Mouse (Mus musculus) hindbrain, embryonic 12.5 days (tissue): ENCODE measurements around the gene Cdc6. TPM values are rescaled to one million over a fixed set of nuclear protein-coding genes. Genes with fewer than 3 reads are reported as not detected.
A peak's percentile ranks its signal among the peaks of the same experiment; 100 is the strongest.

Source experiments
- ATAC-seq: fragments of 200-750 bp; cut with Nextera tagmentation; 2 replicates; pipeline ENCODE4 v1.8.0; 2017; ENCODE audit warnings: moderate TSS enrichment; ENCODE audit not compliant: low FRiP score
- H3K27ac ChIP-seq: fragments of 300-500 bp; sonication (generic); 2 replicates; pipeline ENCODE4 v1.5.1; 2016; ENCODE audit warnings: mild to moderate bottlenecking
- H3K27me3 ChIP-seq: fragments of 300-500 bp; sonication (generic); 2 replicates; pipeline ENCODE4 v1.6.1; 2016; ENCODE audit warnings: mild to moderate bottlenecking
- H3K36me3 ChIP-seq: fragments of 300-500 bp; sonication (generic); 2 replicates; pipeline ENCODE4 v1.6.1; 2016; ENCODE audit warnings: mild to moderate bottlenecking
- H3K4me1 ChIP-seq: fragments of 300-500 bp; sonication (generic); 2 replicates; pipeline ENCODE4 v1.6.1; 2016
- H3K4me2 ChIP-seq: fragments of 300-500 bp; sonication (generic); replicated peaks from 2 replicates; pipeline ENCODE4 v1.6.1; 2016; ENCODE audit warnings: mild to moderate bottlenecking
- H3K4me3 ChIP-seq: fragments of 300-500 bp; sonication (generic); 2 replicates; pipeline ENCODE4 v1.5.1; 2016; ENCODE audit warnings: mild to moderate bottlenecking
- H3K9ac ChIP-seq: fragments of 300-500 bp; sonication (generic); 2 replicates; pipeline ENCODE4 v1.6.1; 2016; ENCODE audit warnings: mild to moderate bottlenecking, moderate library complexity
- H3K9me3 ChIP-seq: fragments of 300-500 bp; sonication (generic); replicated peaks from 2 replicates; pipeline ENCODE4 v1.6.1; 2016; ENCODE audit warnings: mild to moderate bottlenecking
- WGBS: fragments of 180-500 bp; shearing (Covaris S2); methylation state at CpG from one replicate; pipeline ENCODE4 v1.1.7; 2016; 5-methylcytosine and 5-hydroxymethylcytosine counted together
- polyA plus RNA-seq: library from polyadenylated mRNA; unstranded; fragments of >200 nt; fragmentation: Nextera tagmentation; extraction: Ambion mirVana; gene quantifications from 2 replicates; pipeline ENCODE4 v1.2.1, GENCODE M21; 2016

Gene Cdc6
- 19.0 and 20.2 TPM in 2 replicates for polyA plus RNA-seq

DNA sequence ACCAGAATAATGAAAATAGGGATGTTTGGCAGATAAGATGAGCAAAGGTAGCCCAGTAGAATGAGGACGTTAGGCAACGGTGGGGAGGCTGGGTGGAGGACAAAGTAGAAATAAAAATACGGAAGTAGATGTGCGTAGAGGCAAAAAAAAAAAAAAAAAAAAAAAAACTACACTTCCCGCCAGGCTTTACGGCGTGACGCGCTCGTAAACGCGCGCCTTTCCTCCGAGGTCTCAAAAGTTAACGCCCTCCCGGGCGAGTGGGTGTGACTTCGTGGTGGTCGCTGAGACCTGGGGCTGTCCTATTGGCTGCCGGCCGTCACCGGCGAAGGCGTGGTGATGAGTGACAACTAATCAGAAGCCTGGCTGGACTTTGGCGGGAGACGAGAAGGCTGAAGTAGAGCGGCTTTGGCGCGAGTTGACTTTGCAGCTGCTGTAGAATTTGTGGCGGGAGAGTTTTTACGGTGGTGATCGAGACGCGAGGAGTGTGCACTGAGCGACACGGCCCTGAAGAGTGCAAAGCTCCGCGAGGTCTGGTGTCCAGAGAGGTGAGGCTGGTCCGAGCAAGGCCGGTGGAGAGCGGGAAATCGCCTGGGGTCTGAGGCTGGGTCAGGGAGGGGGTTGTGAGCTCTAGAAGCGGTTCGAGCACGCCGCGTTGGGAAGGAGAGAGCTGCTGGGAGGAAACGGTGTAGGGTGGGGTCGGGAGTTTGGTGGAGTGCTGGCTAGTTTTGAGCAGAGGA, at the start of gene Cdc6:
Gene Cdc6, plus strand, starts transcription at position 365 of the 737 bp plus-strand sequence.
- no peaks in the 10 kb centered on the region for H3K9me3 ChIP-seq
- H3K27ac ChIP-seq = no peak within 1 kb of the TSS
- peaks cover 11% of the 10 kb centered on the region for H3K36me3 ChIP-seq
- ATAC-seq = peak; percentile 95
- peak within 1 kb of the TSS; percentile 97 for H3K4me2 ChIP-seq
- H3K9ac ChIP-seq = peak within 1 kb of the TSS; percentile 53
- no peaks in the 10 kb centered on the region for H3K27me3 ChIP-seq
- WGBS = under 1% methylated on average over 49 of the region's 49 CpGs
- H3K4me3 ChIP-seq = peak within 1 kb of the TSS; percentile 53
- peaks cover 28% of the 10 kb centered on the region for H3K4me1 ChIP-seq

GRCm38 (mm10) chr11:98858759-98859731, 48.6 kb upstream of the Cdc6 start:
- Histone ChIP-seq H3K36me3 (no peaks in the 10 kb centered on the region), H3K4me1 (peaks cover 5% of the 10 kb centered on the region; the same call in 1 of the 2 replicates), H3K27ac (no peak overlapping the region), H3K4me3 (no peak overlapping the region), H3K4me2 (no peak overlapping the region), H3K27me3 (no peaks in the 10 kb centered on the region), H3K9me3 (no peaks in the 10 kb centered on the region), H3K9ac (no peak overlapping the region)
- 41% methylated on average over 14 of the region's 14 CpGs for WGBS
- 0 out of 2 replicates have a peak, but pooled peaks have one; percentile 44 for ATAC-seq

GRCm38 (mm10) chr11:98863028-98863750, 44.4 kb upstream of the Cdc6 start, which contains the start of gene Wipf2:
Gene Wipf2 (plus strand): TSS chr11:98863638.
- Histone ChIP-seq H3K9me3 (no peaks in the 10 kb centered on the region), H3K4me1 (peaks cover 13% of the 10 kb centered on the region), H3K9ac (peak within 1 kb of the TSS; percentile 78), H3K27me3 (no peaks in the 10 kb centered on the region), H3K36me3 (peaks cover 16% of the 10 kb centered on the region), H3K4me3 (peak within 1 kb of the TSS; percentile 64), H3K27ac (peak within 1 kb of the TSS; percentile 96), H3K4me2 (peak within 1 kb of the TSS; percentile 58)
- peak; percentile 87 for ATAC-seq
- 8% methylated on average over 39 of the region's 41 CpGs for WGBS

DNA sequence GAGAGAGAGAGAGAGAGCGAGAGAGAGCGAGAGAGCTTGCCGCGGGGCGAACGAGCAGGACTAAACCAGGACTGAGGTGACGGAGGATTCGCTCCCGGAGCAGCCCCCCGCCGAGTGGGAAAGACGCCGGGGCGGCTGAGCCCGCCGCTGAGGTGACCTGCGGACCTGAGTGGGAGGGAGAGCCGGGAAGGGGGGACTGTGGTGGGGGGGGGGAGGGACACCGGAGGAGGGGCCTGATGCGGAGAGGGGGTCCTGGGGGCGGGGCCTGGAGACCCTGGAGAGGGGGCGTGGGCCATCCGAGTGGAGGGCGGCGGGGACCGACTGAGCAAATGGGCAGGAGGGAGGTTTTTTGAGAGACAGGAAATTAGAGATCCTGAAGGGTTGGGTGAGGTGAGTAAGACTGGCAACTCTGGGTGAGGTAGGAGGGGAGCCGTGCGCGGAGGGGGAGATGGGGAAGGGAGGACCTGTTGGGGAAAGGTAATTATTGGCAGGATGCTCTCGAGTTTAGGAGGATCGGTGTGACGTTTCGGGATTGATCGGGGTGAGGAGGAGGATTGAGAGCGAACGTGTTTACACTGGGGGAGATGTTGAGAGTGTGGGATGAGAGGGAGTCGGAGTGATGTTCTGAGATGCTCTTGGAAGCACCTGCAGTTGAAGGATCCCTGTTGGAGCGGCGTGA, 43.7 kb upstream of the Cdc6 start:
- H3K4me3 ChIP-seq = peak overlapping the region; percentile 64
- WGBS = under 1% methylated on average over 33 of the region's 39 CpGs
- H3K9me3 ChIP-seq = no peaks in the 10 kb centered on the region
- H3K27ac ChIP-seq = peak overlapping the region; percentile 96
- peaks cover 14% of the 10 kb centered on the region for H3K4me1 ChIP-seq
- H3K4me2 ChIP-seq = peak overlapping the region; percentile 58
- peak; percentile 71 for ATAC-seq
- H3K27me3 ChIP-seq = no peaks in the 10 kb centered on the region
- peaks cover 20% of the 10 kb centered on the region for H3K36me3 ChIP-seq
- peak overlapping the region; percentile 78 for H3K9ac ChIP-seq

- peaks cover 20% of the 10 kb centered on the region for H3K4me1 ChIP-seq
- H3K9me3 ChIP-seq = no peaks in the 10 kb centered on the region
- no peaks in the 10 kb centered on the region for H3K27me3 ChIP-seq
- H3K36me3 ChIP-seq = peaks cover 34% of the 10 kb centered on the region
- H3K9ac ChIP-seq = no peak overlapping the region
- H3K4me2 ChIP-seq = no peak overlapping the region
- H3K4me3 ChIP-seq = no peak overlapping the region
- peak overlapping the region; percentile 23; the same call in 1 of the 2 replicates for H3K27ac ChIP-seq
- 43% methylated on average over 12 of the region's 12 CpGs for WGBS
- no peak for ATAC-seq
These were observed 40.3 kb upstream of the Cdc6 start for GRCm38 (mm10) chr11:98867293-98867692.

GRCm38 (mm10) chr11:98869906-98870305, 37.7 kb upstream of the Cdc6 start:
- Histone ChIP-seq H3K27ac (no peak overlapping the region), H3K36me3 (peaks cover 44% of the 10 kb centered on the region), H3K4me3 (no peak overlapping the region), H3K27me3 (no peaks in the 10 kb centered on the region), H3K4me2 (no peak overlapping the region), H3K9ac (no peak overlapping the region), H3K9me3 (no peaks in the 10 kb centered on the region), H3K4me1 (peaks cover 11% of the 10 kb centered on the region; the same call in 1 of the 2 replicates)
- 95% methylated on average over 8 of the region's 8 CpGs for WGBS
- ATAC-seq = no peak

GRCm38 (mm10) chr11:98870791-98871190, 36.8 kb upstream of the Cdc6 start:
- H3K9me3 ChIP-seq = no peaks in the 10 kb centered on the region
- no peaks in the 10 kb centered on the region for H3K27me3 ChIP-seq
- H3K4me2 ChIP-seq = no peak overlapping the region
- peaks cover 44% of the 10 kb centered on the region for H3K36me3 ChIP-seq
- WGBS = 76% methylated on average over 5 of the region's 5 CpGs
- ATAC-seq = no peak
- H3K27ac ChIP-seq = no peak overlapping the region; the same call in 1 of the 2 replicates
- no peak overlapping the region for H3K9ac ChIP-seq
- peaks cover 11% of the 10 kb centered on the region; the same call in 1 of the 2 replicates for H3K4me1 ChIP-seq
- H3K4me3 ChIP-seq = no peak overlapping the region

DNA sequence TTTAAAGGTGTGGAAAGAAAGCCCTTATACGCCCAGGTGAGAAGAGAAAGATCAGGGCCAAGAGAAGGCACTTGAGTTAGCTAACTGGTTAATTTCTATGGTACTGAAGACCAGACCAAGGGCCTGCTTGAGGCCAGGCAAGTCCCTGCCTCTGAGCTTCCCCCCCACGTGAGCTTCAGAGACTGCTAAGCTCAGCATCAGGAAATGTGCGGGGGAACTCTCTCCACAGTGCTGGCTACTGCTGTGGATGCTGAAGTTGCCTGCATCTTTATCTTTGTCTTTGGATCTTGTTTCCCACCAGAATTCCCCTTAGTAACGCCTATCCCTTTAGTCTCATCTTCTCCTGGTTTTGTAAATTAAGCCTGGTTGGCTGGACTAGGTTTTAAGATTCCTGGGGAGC, 36.2 kb upstream of the Cdc6 start:
- H3K27ac ChIP-seq = peak overlapping the region; percentile 40; the same call in 1 of the 2 replicates

DNA sequence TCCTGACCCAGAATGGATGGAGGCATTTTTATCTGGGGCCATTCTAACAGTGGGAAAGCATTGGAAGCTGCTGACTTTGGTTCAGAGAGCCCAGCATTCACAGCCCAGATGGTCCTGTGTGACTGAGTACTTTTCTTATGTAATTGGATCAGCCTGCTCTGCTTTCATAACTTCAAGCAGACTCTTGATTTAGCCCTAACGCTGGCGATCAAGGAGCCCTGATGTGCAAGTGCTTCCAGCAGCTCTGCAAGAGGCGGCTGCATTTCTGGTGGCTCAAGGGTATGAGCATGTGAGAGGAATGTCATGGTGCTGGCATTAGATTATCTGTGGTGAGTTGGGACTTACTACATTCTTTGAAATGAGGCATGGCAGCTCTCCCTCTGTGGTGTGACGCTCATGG, 35.6 kb upstream of the Cdc6 start:
- peaks cover 37% of the 10 kb centered on the region for H3K36me3 ChIP-seq
- H3K4me2 ChIP-seq = no peak overlapping the region
- no peaks in the 10 kb centered on the region for H3K9me3 ChIP-seq
- H3K9ac ChIP-seq = no peak overlapping the region
- no peak overlapping the region for H3K4me3 ChIP-seq
- H3K27me3 ChIP-seq = no peaks in the 10 kb centered on the region
- peak overlapping the region; percentile 1; the same call in 1 of the 2 replicates for H3K27ac ChIP-seq
- H3K4me1 ChIP-seq = peaks cover 11% of the 10 kb centered on the region; the same call in 1 of the 2 replicates
- WGBS = 78% methylated on average over 4 of the region's 4 CpGs
- ATAC-seq = no peak

More for the DNA sequence above, 36.2 kb upstream of the Cdc6 start:
- Histone ChIP-seq H3K4me2 (no peak overlapping the region), H3K9me3 (no peaks in the 10 kb centered on the region), H3K4me3 (no peak overlapping the region), H3K27me3 (no peaks in the 10 kb centered on the region), H3K4me1 (peaks cover 11% of the 10 kb centered on the region; the same call in 1 of the 2 replicates), H3K36me3 (peaks cover 40% of the 10 kb centered on the region), H3K9ac (no peak overlapping the region)
- WGBS = 65% methylated on average over 4 of the region's 4 CpGs
- no peak for ATAC-seq

GRCm38 (mm10) chr11:98873900-98874299, 33.7 kb upstream of the Cdc6 start:
- H3K4me1 ChIP-seq = peaks cover 7% of the 10 kb centered on the region; the same call in 1 of the 2 replicates
- H3K36me3 ChIP-seq = peaks cover 24% of the 10 kb centered on the region
- no peaks in the 10 kb centered on the region for H3K27me3 ChIP-seq
- no peak overlapping the region for H3K4me2 ChIP-seq
- WGBS = 95% methylated on average over 9 of the region's 9 CpGs
- H3K9ac ChIP-seq = no peak overlapping the region
- ATAC-seq = no peak
- no peaks in the 10 kb centered on the region for H3K9me3 ChIP-seq
- H3K4me3 ChIP-seq = no peak overlapping the region
- no peak overlapping the region for H3K27ac ChIP-seq

- WGBS = 77% methylated on average over 9 of the region's 9 CpGs
- Histone ChIP-seq H3K4me1 (no peaks in the 10 kb centered on the region), H3K4me2 (no peak overlapping the region), H3K36me3 (peaks cover 13% of the 10 kb centered on the region; the same call in 1 of the 2 replicates), H3K9ac (no peak overlapping the region), H3K4me3 (no peak overlapping the region), H3K9me3 (no peaks in the 10 kb centered on the region), H3K27ac (no peak overlapping the region), H3K27me3 (no peaks in the 10 kb centered on the region)
- no peak for ATAC-seq
These were observed 30.6 kb upstream of the Cdc6 start for GRCm38 (mm10) chr11:98877001-98877400.
